Comparison of ENCODE assay signal across 8 mouse cellular contexts in genomic region chr2:16356106-16356818, GRCm38 (mm10). TPM values are rescaled to one million over a fixed set of nuclear protein-coding genes. Genes with fewer than 3 reads are reported as not detected.
DNase-seq lines count a peak whose midpoint lies in the region; ATAC-seq and TF ChIP-seq lines count a peak whose summit lies in the region.

Gene Plxdc2 (plus strand): TSS chr2:16356304.

- peak within 1 kb of the TSS; percentile 91 for H3K27ac ChIP-seq in neural tube, embryonic 15.5 days (replicated peaks)

- peak within 1 kb of the TSS; percentile 78 for H3K4me2 ChIP-seq in neural tube, embryonic 15.5 days

- H3K27me3 ChIP-seq in E14TG2a.4 (ENCODE audit: insufficient read depth, low read length), result peaks cover 17% of the 10 kb centered on the region
- H3K27me3 ChIP-seq in neural tube, embryonic 15.5 days (replicated peaks), result no peaks in the 10 kb centered on the region

- TF ChIP-seq CTCF in E14TG2a.4 (conservative IDR thresholded peaks at IDR 0.05; ENCODE audit: low read length), result no peak

- peak; percentile 59 for DNase-seq in cerebellum, adult 8-10 months
- peak; percentile 78 to 82 for DNase-seq in frontal cortex, postnatal 10 days (ENCODE audit: low spot score in 2 of 2)
- peak; percentile 77 to 79 for DNase-seq in layer of hippocampus, adult 8-10 months (ENCODE audit: low spot score in 2 of 2)
- peak; percentile 58 to 69 for DNase-seq in lung, adult 18-20 months
- peak; percentile 72 to 77 for DNase-seq in thymus, postnatal 10 days (ENCODE audit: low spot score in 2 of 2)

- peaks cover 21% of the 10 kb centered on the region for H3K4me1 ChIP-seq in E14TG2a.4 (replicated peaks; ENCODE audit: low read depth, low read length)
- H3K4me1 ChIP-seq in neural tube, embryonic 15.5 days, result peaks cover 18% of the 10 kb centered on the region

- under 1% methylated on average over 45 of the region's 45 CpGs for WGBS in neural tube, embryonic 15.5 days

- peak within 1 kb of the TSS; percentile 78 for H3K9ac ChIP-seq in neural tube, embryonic 15.5 days (replicated peaks)

- peak; percentile 58 to 73 for ATAC-seq in hematopoietic stem cell, adult 5-6 weeks (replicated peaks in 1 of 2; ENCODE audit: insufficient read depth in 1 of 2, low FRiP score in 2 of 2, low TSS enrichment in 1 of 2, low read depth in 1 of 2, poor library complexity in 2 of 2, severe bottlenecking in 2 of 2)
- peak; percentile 96 for ATAC-seq in neural tube, embryonic 15.5 days (ENCODE audit: low FRiP score)

- H3K9me3 ChIP-seq in E14TG2a.4 (ENCODE audit: low read length), result no peaks in the 10 kb centered on the region
- no peaks in the 10 kb centered on the region for H3K9me3 ChIP-seq in neural tube, embryonic 15.5 days (replicated peaks)

- H3K4me3 ChIP-seq in E14TG2a.4 (replicated peaks; ENCODE audit: low read length), result peak within 1 kb of the TSS; percentile 97
- peak within 1 kb of the TSS; percentile 73 for H3K4me3 ChIP-seq in neural tube, embryonic 15.5 days (replicated peaks)

- H3K36me3 ChIP-seq in E14TG2a.4 (ENCODE audit: insufficient read depth, low read length), result no peaks in the 10 kb centered on the region
- no peaks in the 10 kb centered on the region for H3K36me3 ChIP-seq in neural tube, embryonic 15.5 days

RNA-seq across cellular contexts. Expression of gene Plxdc2, which starts in this region (rescaled TPM):
- total RNA-seq in hematopoietic stem cell, adult 5-6 weeks (2017), result 14.7 and 16.4 TPM in 2 replicates
- total RNA-seq in layer of hippocampus, adult 8-10 months (2022), result 10 to 100 TPM; 29.1 to 71.3 (median 50.6) TPM
- 29.3 and 33.2 TPM in 2 replicates for polyA plus RNA-seq in neural tube, embryonic 15.5 days (2015; fragmentation: Nextera tagmentation; extraction: Ambion mirVana)

Comparison
In these comparisons a context has a peak if more than half of its experiments do, and no peak if none do; other contexts are left out.
1. Peak in every context shown above with its lines: DNase-seq, ATAC-seq, H3K4me3 ChIP-seq and H3K27ac ChIP-seq.